Mouse (Mus musculus) embryonic facial prominence, embryonic 15.5 days (tissue): Measurements from ENCODE around the gene Foxn1. TPM values are rescaled to one million over a fixed set of nuclear protein-coding genes. Genes with fewer than 3 reads are reported as not detected.

ENCODE experiments used
- ATAC-seq: fragments of 200-750 bp; cut with Nextera tagmentation; 2 replicates; pipeline ENCODE4 v1.8.0; 2017; ENCODE audit warnings: low read depth, moderate TSS enrichment; ENCODE audit not compliant: insufficient number of reproducible peaks, low FRiP score, low TSS enrichment
- H3K27ac ChIP-seq: fragments of 300-500 bp; sonication (generic); replicated peaks from 2 replicates; pipeline ENCODE4 v1.5.1; 2015; ENCODE audit warnings: mild to moderate bottlenecking, inconsistent platforms
- H3K27me3 ChIP-seq: fragments of 300-500 bp; sonication (generic); 2 replicates; pipeline ENCODE4 v1.6.1; 2015; ENCODE audit warnings: inconsistent platforms
- H3K36me3 ChIP-seq: fragments of 300-500 bp; sonication (generic); 2 replicates; pipeline ENCODE4 v1.6.1; 2015; ENCODE audit warnings: mild to moderate bottlenecking, inconsistent platforms
- H3K4me1 ChIP-seq: fragments of 300-500 bp; sonication (generic); 2 replicates; pipeline ENCODE4 v1.6.1; 2015; ENCODE audit warnings: inconsistent platforms
- H3K4me2 ChIP-seq: fragments of 300-500 bp; sonication (generic); replicated peaks from 2 replicates; pipeline ENCODE4 v1.6.1; 2015; ENCODE audit warnings: mild to moderate bottlenecking, inconsistent platforms
- H3K4me3 ChIP-seq: fragments of 300-500 bp; sonication (generic); replicated peaks from 2 replicates; pipeline ENCODE4 v1.5.1; 2015; ENCODE audit warnings: mild to moderate bottlenecking, inconsistent platforms
- H3K9ac ChIP-seq: fragments of 300-500 bp; sonication (generic); 2 replicates; pipeline ENCODE4 v1.6.1; 2015; ENCODE audit warnings: inconsistent platforms
- H3K9me3 ChIP-seq: fragments of 300-500 bp; sonication (generic); replicated peaks from 2 replicates; pipeline ENCODE4 v1.6.1; 2016; ENCODE audit warnings: inconsistent platforms
- WGBS: fragments of 180-500 bp; shearing (Covaris S2); methylation state at CpG from one replicate; pipeline ENCODE4 v1.1.7; 2015; 5-methylcytosine and 5-hydroxymethylcytosine counted together
- polyA plus RNA-seq: library from polyadenylated mRNA; unstranded; fragments of >200 nt; fragmentation: Nextera tagmentation; extraction: Ambion mirVana; gene quantifications from 2 replicates; pipeline ENCODE4 v1.2.1, GENCODE M21; 2015

Foxn1 gene
- polyA plus RNA-seq: 4.2 and 4.6 TPM in 2 replicates

- ATAC-seq: peak; percentile 13
- peak within 1 kb of the TSS; percentile 27 for H3K4me2 ChIP-seq
- 50% methylated on average over 14 of the region's 14 CpGs for WGBS
Observed at GRCm38 (mm10) chr11:78386508-78387043, at the start of gene Foxn1. Gene Foxn1 (minus strand): TSS chr11:78386558.

GRCm38 (mm10) chr11:78435776-78436349, 49.5 kb upstream of the Foxn1 start:
- peaks cover 9% of the 10 kb centered on the region; the same call in 1 of the 2 replicates for H3K4me1 ChIP-seq
- H3K4me3 ChIP-seq: no peak overlapping the region
- H3K27me3 ChIP-seq: no peaks in the 10 kb centered on the region
- peak; percentile 70 for ATAC-seq
- H3K36me3 ChIP-seq: no peaks in the 10 kb centered on the region
- H3K9me3 ChIP-seq: no peaks in the 10 kb centered on the region
- H3K4me2 ChIP-seq: peak overlapping the region; percentile 17; the same call in 1 of the 2 replicates
- WGBS: 4% methylated on average over 19 of the region's 19 CpGs
- no peak overlapping the region for H3K9ac ChIP-seq
- H3K27ac ChIP-seq: peak overlapping the region; percentile 55; the same call in 1 of the 2 replicates

More at GRCm38 (mm10) chr11:78386508-78387043, at the start of gene Foxn1:
- Histone ChIP-seq H3K9ac (no peak within 1 kb of the TSS), H3K27me3 (no peaks in the 10 kb centered on the region), H3K4me3 (peak within 1 kb of the TSS; percentile 21), H3K4me1 (peaks cover 8% of the 10 kb centered on the region; the same call in 1 of the 2 replicates), H3K9me3 (no peaks in the 10 kb centered on the region), H3K27ac (peak within 1 kb of the TSS; percentile 68), H3K36me3 (no peaks in the 10 kb centered on the region)

GRCm38 (mm10) chr11:78434052-78434451, 47.7 kb upstream of the Foxn1 start:
- Histone ChIP-seq H3K4me1 (peaks cover 9% of the 10 kb centered on the region; the same call in 1 of the 2 replicates), H3K4me3 (no peak overlapping the region), H3K27ac (no peak overlapping the region), H3K9me3 (no peaks in the 10 kb centered on the region), H3K36me3 (no peaks in the 10 kb centered on the region), H3K4me2 (no peak overlapping the region), H3K27me3 (no peaks in the 10 kb centered on the region), H3K9ac (no peak overlapping the region)
- ATAC-seq: no peak
- 65% methylated on average over 4 of the region's 4 CpGs for WGBS

DNA sequence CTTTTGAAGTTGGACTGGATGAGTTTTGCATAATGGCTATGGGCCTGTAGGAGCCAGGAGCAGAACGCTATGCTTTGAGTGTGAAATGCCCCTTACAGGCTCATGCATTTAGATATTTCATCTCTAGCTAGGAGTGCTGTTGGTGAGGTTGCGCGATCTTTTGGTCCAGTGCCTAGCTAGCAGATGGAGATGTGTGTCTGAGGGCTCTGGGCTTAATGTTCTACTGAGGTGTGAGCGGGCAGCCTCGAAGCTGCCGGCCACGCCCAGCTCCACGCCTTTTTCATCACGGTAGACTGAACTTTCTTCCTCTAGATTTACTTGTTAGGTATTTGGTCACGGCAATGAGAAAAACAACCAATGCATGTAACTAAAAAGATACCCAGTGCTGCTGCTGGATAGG, 44.8 kb upstream of the Foxn1 start:
- H3K27me3 ChIP-seq: no peaks in the 10 kb centered on the region
- H3K9me3 ChIP-seq: no peaks in the 10 kb centered on the region
- ATAC-seq: no peak
- no peak overlapping the region for H3K9ac ChIP-seq
- no peak overlapping the region for H3K27ac ChIP-seq
- no peaks in the 10 kb centered on the region for H3K36me3 ChIP-seq
- no peak overlapping the region for H3K4me3 ChIP-seq
- no peak overlapping the region for H3K4me2 ChIP-seq
- WGBS: 78% methylated on average over 10 of the region's 10 CpGs
- peaks cover 7% of the 10 kb centered on the region; the same call in 1 of the 2 replicates for H3K4me1 ChIP-seq

- ATAC-seq: no peak
- Histone ChIP-seq H3K4me1 (no peaks in the 10 kb centered on the region), H3K27ac (no peak overlapping the region), H3K4me3 (no peak overlapping the region), H3K27me3 (no peaks in the 10 kb centered on the region), H3K9me3 (no peaks in the 10 kb centered on the region), H3K9ac (no peak overlapping the region), H3K4me2 (no peak overlapping the region), H3K36me3 (no peaks in the 10 kb centered on the region)
- 54% methylated on average over 11 of the region's 11 CpGs for WGBS
Observed at GRCm38 (mm10) chr11:78430195-78430878, 44.0 kb upstream of the Foxn1 start.

DNA sequence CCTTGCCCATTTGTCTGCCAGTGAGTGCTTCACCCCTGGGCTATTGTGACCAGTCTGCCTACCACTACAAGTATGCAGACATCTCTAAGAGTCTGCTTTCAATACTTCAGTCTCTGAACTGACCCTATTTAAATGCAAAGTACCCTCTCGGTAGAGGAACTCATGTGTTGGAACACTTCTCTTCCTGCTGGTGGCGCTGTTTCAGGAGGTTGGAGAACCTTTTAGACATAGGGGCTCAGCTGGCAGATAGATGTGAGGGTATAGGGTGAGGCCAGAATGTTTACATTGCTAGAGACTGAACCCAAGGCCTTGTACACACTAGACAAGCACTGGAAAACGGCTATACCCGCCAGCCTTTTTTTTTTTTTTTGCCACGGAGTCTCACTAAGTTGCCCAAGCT, 42.0 kb upstream of the Foxn1 start:
- Histone ChIP-seq H3K9ac (no peak overlapping the region), H3K36me3 (no peaks in the 10 kb centered on the region), H3K4me3 (no peak overlapping the region), H3K27me3 (no peaks in the 10 kb centered on the region), H3K9me3 (no peaks in the 10 kb centered on the region), H3K27ac (no peak overlapping the region), H3K4me2 (no peak overlapping the region), H3K4me1 (no peaks in the 10 kb centered on the region)
- 74% methylated on average over 5 of the region's 5 CpGs for WGBS
- no peak for ATAC-seq

GRCm38 (mm10) chr11:78427655-78428054, 41.3 kb upstream of the Foxn1 start:
- H3K27ac ChIP-seq: no peak overlapping the region
- H3K4me3 ChIP-seq: no peak overlapping the region
- ATAC-seq: no peak
- no peak overlapping the region for H3K9ac ChIP-seq
- H3K36me3 ChIP-seq: no peaks in the 10 kb centered on the region
- no peaks in the 10 kb centered on the region for H3K9me3 ChIP-seq
- no peak overlapping the region for H3K4me2 ChIP-seq
- no peaks in the 10 kb centered on the region for H3K4me1 ChIP-seq
- no peaks in the 10 kb centered on the region for H3K27me3 ChIP-seq
- 96% methylated on average over 6 of the region's 6 CpGs for WGBS

DNA sequence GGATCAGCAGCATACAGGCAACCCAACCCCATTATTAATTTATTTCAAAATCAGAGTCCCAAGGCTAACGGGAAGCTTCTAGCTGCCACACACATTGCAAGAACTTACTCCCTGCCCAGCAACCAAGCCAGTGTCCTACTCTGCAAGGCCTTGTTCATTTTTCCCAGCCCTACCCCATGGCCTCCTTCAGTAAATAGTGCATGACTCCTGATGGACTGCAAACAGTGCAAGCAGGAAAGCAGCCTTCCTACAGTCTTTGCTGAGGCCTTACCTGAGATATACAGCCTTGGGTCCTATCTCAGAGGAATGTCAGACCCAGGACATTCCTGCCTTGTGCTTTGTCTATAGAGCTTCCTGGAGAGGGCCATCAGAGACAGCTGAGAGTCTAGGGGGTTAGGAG, 39.2 kb upstream of the Foxn1 start:
- H3K4me2 ChIP-seq: no peak overlapping the region
- no peaks in the 10 kb centered on the region; the same call in 1 of the 2 replicates for H3K27me3 ChIP-seq
- 80% methylated on average over 1 of the region's 1 CpGs for WGBS
- no peaks in the 10 kb centered on the region for H3K4me1 ChIP-seq
- H3K27ac ChIP-seq: no peak overlapping the region
- H3K9me3 ChIP-seq: no peaks in the 10 kb centered on the region
- H3K9ac ChIP-seq: no peak overlapping the region
- ATAC-seq: no peak
- no peaks in the 10 kb centered on the region for H3K36me3 ChIP-seq
- H3K4me3 ChIP-seq: no peak overlapping the region

DNA sequence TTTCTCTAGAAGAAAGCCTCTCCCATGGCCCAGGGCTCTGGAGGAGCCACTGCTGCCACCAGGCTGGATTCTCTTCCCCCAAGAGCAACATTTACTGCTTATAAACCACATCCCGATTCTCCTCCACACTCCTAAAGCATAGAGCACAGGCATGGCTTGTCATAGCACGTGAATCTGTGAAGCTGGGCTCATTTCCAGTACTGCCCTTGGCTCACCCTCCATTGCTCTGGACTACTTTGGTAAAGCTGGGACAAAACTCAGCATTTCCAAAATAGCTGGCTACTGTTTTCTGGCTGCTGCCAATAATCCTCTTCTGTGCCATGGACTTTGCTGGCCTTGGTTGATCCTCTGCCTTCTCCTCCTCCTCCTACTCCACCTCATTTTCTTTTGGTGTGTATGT, 38.0 kb upstream of the Foxn1 start:
- H3K4me2 ChIP-seq: no peak overlapping the region
- 48% methylated on average over 2 of the region's 2 CpGs for WGBS
- no peak for ATAC-seq
- no peak overlapping the region for H3K27ac ChIP-seq
- no peaks in the 10 kb centered on the region; the same call in 1 of the 2 replicates for H3K27me3 ChIP-seq
- no peaks in the 10 kb centered on the region for H3K9me3 ChIP-seq
- H3K4me1 ChIP-seq: no peaks in the 10 kb centered on the region
- H3K9ac ChIP-seq: no peak overlapping the region
- no peak overlapping the region for H3K4me3 ChIP-seq
- no peaks in the 10 kb centered on the region for H3K36me3 ChIP-seq

GRCm38 (mm10) chr11:78422055-78422819, 35.9 kb upstream of the Foxn1 start, which contains the start of gene Slc13a2:
Gene Slc13a2 (minus strand): TSS chr11:78422217.
- Histone ChIP-seq H3K27me3 (no peaks in the 10 kb centered on the region; the same call in 1 of the 2 replicates), H3K27ac (no peak within 1 kb of the TSS), H3K4me2 (no peak within 1 kb of the TSS), H3K9ac (no peak within 1 kb of the TSS), H3K4me3 (no peak within 1 kb of the TSS), H3K4me1 (no peaks in the 10 kb centered on the region; the same call in 1 of the 2 replicates), H3K9me3 (no peaks in the 10 kb centered on the region), H3K36me3 (no peaks in the 10 kb centered on the region)
- no peak for ATAC-seq
- WGBS: 24% methylated on average over 13 of the region's 13 CpGs
